Mouse (Mus musculus): ENCODE data around the gene 4632433K11Rik.

4632433K11Rik gene

GRCm38 (mm10) chr7:5020000-5020681 lies 13.8 kb upstream of the 4632433K11Rik start, which contains the start of the genes Zfp865 and Ccdc106:
TSS of gene Zfp865 (plus strand) at chr7:5020376.
TSS of gene Ccdc106 (plus strand) at chr7:5020553.
- DNase-seq: peak; percentile 99 to 100

DNA sequence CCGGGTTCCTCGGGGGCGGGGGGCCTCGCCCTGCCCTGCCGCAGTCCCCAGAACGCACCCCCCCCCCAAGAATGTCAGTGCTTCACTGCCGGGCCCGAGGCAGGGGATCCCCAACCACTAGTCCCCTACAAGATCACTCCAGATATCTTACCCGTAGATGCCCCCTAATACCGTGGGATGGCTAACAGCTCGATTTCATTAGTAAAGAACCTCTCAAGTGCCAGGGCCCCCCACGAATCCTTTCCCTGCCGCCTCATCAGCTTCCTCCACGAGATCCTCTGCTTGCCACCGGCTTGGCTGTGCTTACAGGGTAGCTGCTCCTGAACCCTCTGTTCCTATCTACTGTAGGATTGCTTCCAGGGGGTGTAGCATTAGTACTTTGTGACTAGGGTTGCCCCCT lies 13.2 kb upstream of the 4632433K11Rik start:
- no peak for DNase-seq

DNA sequence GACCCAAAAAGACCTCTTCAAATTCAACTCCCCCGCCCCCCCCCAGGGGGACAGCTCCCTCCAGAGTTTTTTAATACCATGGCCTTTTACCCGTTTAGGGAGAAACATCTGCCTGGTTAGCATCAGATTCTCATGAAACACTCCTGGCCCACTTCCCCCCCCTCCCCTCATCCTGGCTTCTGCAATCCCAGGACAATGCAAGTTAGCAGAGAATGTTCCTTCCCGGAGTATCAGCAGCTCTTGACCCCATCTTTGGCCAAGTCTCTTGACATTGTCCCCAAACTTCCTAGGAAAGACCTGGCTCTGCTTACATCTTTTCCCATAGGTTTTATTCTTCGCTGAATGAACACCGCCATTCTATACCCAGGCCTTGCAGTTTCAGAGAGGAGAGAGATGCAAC lies 12.7 kb upstream of the 4632433K11Rik start:
- DNase-seq: no peak

- no peak for DNase-seq
Observed at GRCm38 (mm10) chr7:5029543-5029942, 4.4 kb upstream of the 4632433K11Rik start.

DNA sequence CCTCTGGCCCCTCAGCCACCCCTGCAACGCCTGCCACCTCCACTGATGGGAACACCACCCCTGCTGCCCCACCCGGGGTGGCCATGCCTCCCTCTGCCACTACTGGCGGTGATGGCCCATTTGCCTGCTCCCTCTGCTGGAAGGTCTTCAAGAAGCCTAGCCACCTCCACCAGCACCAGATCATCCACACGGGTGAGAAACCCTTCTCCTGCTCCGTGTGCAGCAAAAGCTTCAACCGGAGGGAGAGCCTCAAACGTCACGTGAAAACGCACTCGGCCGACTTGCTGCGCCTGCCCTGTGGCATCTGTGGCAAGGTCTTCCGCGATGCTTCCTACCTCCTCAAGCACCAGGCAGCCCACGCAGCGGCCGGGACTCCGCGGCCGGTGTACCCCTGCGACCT lies 4.0 kb upstream of the 4632433K11Rik start:
- DNase-seq: no peak

- no peak for DNase-seq
Observed at GRCm38 (mm10) chr7:5030554-5031275, 3.2 kb upstream of the 4632433K11Rik start.

DNA sequence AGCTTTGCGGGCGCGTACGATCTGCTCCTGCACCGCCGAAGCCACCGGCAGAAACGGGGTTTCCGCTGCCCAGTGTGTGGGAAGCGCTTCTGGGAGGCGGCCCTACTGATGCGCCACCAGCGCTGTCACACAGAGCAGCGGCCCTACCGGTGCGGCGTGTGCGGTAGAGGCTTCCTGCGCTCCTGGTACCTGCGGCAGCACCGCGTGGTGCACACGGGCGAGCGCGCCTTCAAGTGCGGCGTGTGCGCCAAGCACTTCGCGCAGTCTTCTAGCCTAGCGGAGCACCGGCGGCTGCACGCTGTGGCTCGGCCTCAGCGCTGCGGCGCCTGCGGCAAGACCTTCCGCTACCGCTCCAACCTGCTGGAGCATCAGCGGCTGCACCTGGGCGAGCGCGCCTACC lies 2.4 kb upstream of the 4632433K11Rik start:
- DNase-seq: no peak

DNA sequence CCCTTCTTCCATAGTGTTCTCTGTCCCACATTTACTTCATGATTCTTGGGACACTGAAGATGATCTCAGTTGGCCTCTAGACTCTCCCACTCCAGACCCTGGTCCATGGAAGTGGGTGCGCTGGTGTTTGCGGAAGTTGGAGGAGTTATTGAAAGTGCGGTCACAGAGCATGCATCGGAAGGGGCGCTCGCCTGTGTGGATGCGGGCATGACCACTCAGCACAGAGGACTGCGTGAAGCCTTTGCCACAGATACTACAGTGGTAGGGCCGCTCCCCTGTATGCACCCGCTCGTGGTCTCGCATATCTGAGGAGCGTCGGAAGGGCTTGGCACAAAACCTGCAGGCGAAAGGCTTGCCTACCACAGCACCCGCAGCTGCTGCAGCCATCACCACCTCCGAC lies 1.7 kb downstream of the 4632433K11Rik start:
- no peak for DNase-seq

- DNase-seq: no peak
Observed at GRCm38 (mm10) chr7:5036136-5036535, 2.2 kb downstream of the 4632433K11Rik start.

- DNase-seq: no peak
Observed at GRCm38 (mm10) chr7:5037026-5037425, 3.1 kb downstream of the 4632433K11Rik start.

DNA sequence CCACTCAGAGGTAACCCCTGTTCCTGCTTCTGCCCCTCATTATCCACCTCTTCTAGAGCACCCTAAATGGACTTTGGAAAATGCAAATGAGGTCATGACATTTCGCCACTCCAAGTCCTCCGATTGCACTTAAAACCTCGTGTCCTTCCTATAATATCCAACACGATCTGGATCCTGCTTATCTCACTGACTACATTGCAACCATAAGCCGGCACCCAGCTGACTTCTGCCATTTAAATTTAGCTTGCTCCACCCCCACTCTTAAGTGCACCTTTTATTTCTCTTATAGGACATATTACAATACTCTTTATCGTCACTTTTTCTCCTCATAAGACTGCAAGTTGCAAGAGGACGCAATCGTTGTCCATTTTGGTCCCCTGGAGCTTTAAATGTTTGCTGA lies 3.5 kb downstream of the 4632433K11Rik start:
- no peak for DNase-seq

- peak; percentile 93 to 96 for DNase-seq
Observed at GRCm38 (mm10) chr7:5038109-5038732, 4.3 kb downstream of the 4632433K11Rik start, which contains the start of gene Zfp784. TSS of gene Zfp784 (minus strand) at chr7:5038446.

DNA sequence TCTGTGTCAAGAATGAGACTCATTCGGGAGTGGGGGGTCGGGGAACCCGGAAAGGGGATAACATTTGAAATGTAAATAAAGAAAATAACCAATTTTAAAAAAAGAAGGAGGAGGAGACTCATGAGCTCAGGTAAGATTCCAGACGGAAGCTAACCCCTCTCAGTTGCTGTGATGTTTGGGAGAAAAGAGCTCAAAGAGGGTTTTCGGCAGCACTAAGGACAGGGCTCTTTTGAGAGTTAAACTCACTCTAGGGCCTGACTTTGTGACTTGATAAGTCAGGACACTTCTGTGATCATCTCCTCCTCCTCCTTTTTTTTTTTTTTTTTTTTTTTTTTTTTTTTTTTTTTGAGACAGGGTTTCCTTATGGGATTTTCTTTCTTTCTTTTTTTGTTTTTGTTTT lies 5.0 kb downstream of the 4632433K11Rik start:
- no peak for DNase-seq

DNA sequence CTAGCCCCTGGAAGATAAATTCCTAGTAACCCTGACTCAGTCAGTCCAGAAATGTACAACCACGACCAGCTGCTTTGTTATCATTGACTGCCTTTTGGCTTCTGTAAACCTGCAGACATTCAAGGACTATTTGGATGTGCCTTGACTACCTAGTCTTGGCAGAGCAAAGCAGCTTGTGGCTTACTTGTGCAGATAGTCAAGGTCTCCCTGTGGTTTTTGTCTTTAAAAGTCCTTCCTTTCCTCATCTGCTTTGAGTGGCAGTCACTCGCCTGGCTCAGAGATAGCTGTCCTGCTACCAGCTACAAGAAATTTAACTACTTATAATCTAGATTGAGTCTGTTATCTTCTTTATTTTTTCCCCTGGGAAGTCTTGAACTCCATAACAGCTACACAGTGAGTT lies 11.1 kb downstream of the 4632433K11Rik start:
- DNase-seq: no peak

- no peak for DNase-seq
Observed at GRCm38 (mm10) chr7:5046112-5046511, 12.2 kb downstream of the 4632433K11Rik start.

DNA sequence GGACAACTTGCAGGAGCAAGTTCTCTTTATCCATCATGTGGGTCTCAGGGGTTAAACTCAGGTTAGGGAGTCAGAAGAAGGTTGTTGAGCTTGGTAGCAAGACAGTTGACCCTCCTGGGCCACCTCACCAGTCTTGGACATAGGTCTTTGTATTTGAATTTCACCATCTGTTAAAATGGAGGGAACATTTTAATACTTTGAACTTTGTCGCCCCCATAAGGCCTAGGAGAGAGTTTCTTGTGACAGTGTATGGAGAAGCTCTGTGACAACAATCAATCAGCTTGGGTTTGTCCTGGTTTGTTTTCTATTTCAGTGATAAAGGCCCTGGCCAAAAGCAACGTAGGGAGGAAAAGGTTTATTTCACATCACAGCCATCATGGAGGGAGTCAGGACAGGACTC lies 13.4 kb downstream of the 4632433K11Rik start:
- DNase-seq: peak in 1 of 2 experiments; percentile 38

GRCm38 (mm10) chr7:5051193-5052192 lies 17.6 kb downstream of the 4632433K11Rik start, which contains the start of gene Zfp580:
TSS of gene Zfp580 (plus strand) at chr7:5051538.
- peak; percentile 75 to 86 for DNase-seq

GRCm38 (mm10) chr7:5052438-5052837 lies 18.5 kb downstream of the 4632433K11Rik start:
- no peak for DNase-seq

- DNase-seq: peak in 1 of 2 experiments; percentile 47
Observed at GRCm38 (mm10) chr7:5052931-5053343, 19.0 kb downstream of the 4632433K11Rik start.

GRCm38 (mm10) chr7:5053456-5054179 lies 19.7 kb downstream of the 4632433K11Rik start:
- no peak for DNase-seq

DNA sequence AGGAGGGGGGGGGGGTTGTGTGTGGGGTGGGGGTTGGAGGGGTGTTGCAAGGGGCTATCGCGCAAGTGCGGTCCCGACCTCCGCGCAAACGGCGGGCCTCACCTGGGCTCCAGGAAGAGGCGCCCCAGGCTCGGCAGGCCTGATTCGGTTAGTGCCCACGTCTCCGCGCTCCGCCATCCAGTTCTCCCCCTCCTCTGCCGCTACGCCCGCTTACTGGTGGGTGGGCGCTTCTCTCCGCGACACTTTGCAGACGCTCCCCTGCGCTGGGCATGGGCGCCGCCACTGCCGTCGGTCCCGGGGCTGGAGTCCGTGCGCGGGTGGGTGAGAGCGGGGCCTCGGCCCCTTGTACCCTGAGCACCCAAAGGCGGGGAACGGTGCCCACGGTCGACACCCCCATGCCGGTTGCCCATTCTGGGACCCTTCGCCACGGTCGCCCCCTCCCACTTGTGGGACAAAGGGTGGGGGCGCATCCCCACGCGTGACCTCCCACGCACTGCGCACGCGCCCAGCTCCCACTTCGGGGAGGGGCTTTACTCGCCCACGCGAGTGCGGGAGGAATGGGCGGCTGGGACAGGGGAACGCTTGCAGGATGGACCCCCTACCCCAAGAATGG lies 22.8 kb downstream of the 4632433K11Rik start:
- DNase-seq: no peak
